Comparison of ENCODE assay signal across 18 mouse cellular contexts in the genomic region with DNA sequence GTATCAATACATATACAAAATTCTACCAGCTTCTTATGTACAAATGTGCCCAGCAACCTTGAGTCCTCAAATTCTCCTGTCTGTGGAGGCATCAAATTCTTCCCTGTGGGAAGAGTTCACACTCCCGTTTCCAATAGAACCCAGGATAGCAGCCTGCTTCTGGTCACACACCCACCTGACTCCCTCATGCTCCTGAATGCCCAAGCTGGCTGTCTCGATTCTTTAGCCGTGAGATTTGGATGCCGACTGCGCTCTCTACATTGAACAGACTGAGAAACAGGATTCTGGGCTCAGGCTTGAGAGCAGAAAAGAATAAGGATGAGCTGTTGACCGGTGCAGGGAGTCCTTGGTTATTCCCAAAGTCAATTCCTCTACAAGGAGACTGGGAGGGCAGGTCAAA. TPM values are rescaled to one million over a fixed set of nuclear protein-coding genes. Genes with fewer than 3 reads are reported as not detected.
DNase-seq lines count a peak whose midpoint lies in the region; ATAC-seq lines count a peak whose summit lies in the region.
"Had no signal": no experiment of that assay in that cellular context is flagged by ENCODE, and none has a peak within 500 bp of the region (broad histone marks: within the 10 kb centered on the region; RNA-seq: fewer than 3 reads in every experiment).

No protein-coding gene starts in this region.

- no peaks in the 10 kb centered on the region for H3K4me1 ChIP-seq in forebrain, embryonic 11.5 days (replicated peaks; ENCODE audit: control insufficient read depth, insufficient read depth, low read length)
- H3K4me1 ChIP-seq in forebrain, embryonic 12.5 days = peaks cover 3% of the 10 kb centered on the region; the same call in 1 of the 2 replicates
- peaks cover 12% of the 10 kb centered on the region for H3K4me1 ChIP-seq in hindbrain, embryonic 10.5 days (replicated peaks)
- H3K4me1 ChIP-seq in hindbrain, embryonic 13.5 days (replicated peaks) = 0 out of 2 replicates have a peak, but pooled peaks cover 5% of the 10 kb centered on the region
- H3K4me1 ChIP-seq: embryonic facial prominence, embryonic 12.5 days had no signal

- H3K4me2 ChIP-seq in forebrain, embryonic 11.5 days (ENCODE audit: low read depth, low read length, severe bottlenecking) = no peak overlapping the region
- no peak overlapping the region for H3K4me2 ChIP-seq in forebrain, embryonic 12.5 days
- H3K4me2 ChIP-seq in hindbrain, embryonic 13.5 days = no peak overlapping the region
- H3K4me2 ChIP-seq: embryonic facial prominence, embryonic 12.5 days had no signal

- no peaks in the 10 kb centered on the region for H3K9me3 ChIP-seq in forebrain, embryonic 11.5 days (ENCODE audit: control insufficient read depth, low read length)
- no peaks in the 10 kb centered on the region for H3K9me3 ChIP-seq in forebrain, embryonic 12.5 days
- no peaks in the 10 kb centered on the region for H3K9me3 ChIP-seq in hindbrain, embryonic 10.5 days
- no peaks in the 10 kb centered on the region for H3K9me3 ChIP-seq in hindbrain, embryonic 13.5 days
- H3K9me3 ChIP-seq: embryonic facial prominence, embryonic 10.5 days; embryonic facial prominence, embryonic 12.5 days had no signal

- H3K9ac ChIP-seq in forebrain, embryonic 11.5 days (ENCODE audit: low read length) = no peak overlapping the region
- no peak overlapping the region for H3K9ac ChIP-seq in forebrain, embryonic 12.5 days
- no peak overlapping the region for H3K9ac ChIP-seq in hindbrain, embryonic 13.5 days
- H3K9ac ChIP-seq: embryonic facial prominence, embryonic 12.5 days; forebrain, postnatal 0 days had no signal

- WGBS in forebrain, embryonic 11.5 days = 75% methylated on average over 6 of the region's 6 CpGs
- 69% methylated on average over 6 of the region's 6 CpGs for WGBS in forebrain, embryonic 12.5 days
- WGBS in hindbrain, embryonic 10.5 days = 79% methylated on average over 6 of the region's 6 CpGs
- WGBS in hindbrain, embryonic 13.5 days = 79% methylated on average over 6 of the region's 6 CpGs

- no peak overlapping the region for H3K27ac ChIP-seq in forebrain, embryonic 11.5 days (ENCODE audit: low read depth, low read length)
- H3K27ac ChIP-seq in forebrain, embryonic 12.5 days = no peak overlapping the region
- H3K27ac ChIP-seq in hindbrain, embryonic 10.5 days = peak overlapping the region; percentile 66; the same call in 1 of the 2 replicates
- no peak overlapping the region for H3K27ac ChIP-seq in hindbrain, embryonic 13.5 days
- H3K27ac ChIP-seq: embryonic facial prominence, embryonic 10.5 days; embryonic facial prominence, embryonic 12.5 days had no signal

- ATAC-seq in forebrain, embryonic 11.5 days (replicated peaks; ENCODE audit: low FRiP score) = no peak
- no peak for ATAC-seq in forebrain, embryonic 12.5 days (ENCODE audit: low FRiP score)
- no peak for ATAC-seq in hindbrain, embryonic 13.5 days (ENCODE audit: low FRiP score)
- ATAC-seq: forebrain, embryonic 14.5 days; forebrain, postnatal 0 days had no signal

- DNase-seq in forebrain, embryonic 11.5 days (ENCODE audit: low spot score) = peak; percentile 44
- no peak for DNase-seq in hindbrain, embryonic 10.5 days (ENCODE audit: low spot score)
- peak; percentile 16 for DNase-seq in brain, adult 2 months (ENCODE audit: low read depth, low spot score)
- no peak for DNase-seq in kidney, postnatal 25 days
- DNase-seq: adrenal gland, adult 2 months; adrenal gland, postnatal 10 days; adrenal gland, postnatal 25 days; cerebellum, adult 11-12 months; cerebellum, adult 2 months; cerebellum, adult 9-10 months; cerebellum, postnatal 10 days; cerebellum, postnatal 25 days; forebrain, postnatal 0 days had no signal

- H3K36me3 ChIP-seq in forebrain, embryonic 11.5 days (ENCODE audit: control insufficient read depth, insufficient read depth, low read length) = no peaks in the 10 kb centered on the region
- H3K36me3 ChIP-seq in forebrain, embryonic 12.5 days (replicated peaks) = no peaks in the 10 kb centered on the region
- no peaks in the 10 kb centered on the region for H3K36me3 ChIP-seq in hindbrain, embryonic 10.5 days
- no peaks in the 10 kb centered on the region for H3K36me3 ChIP-seq in hindbrain, embryonic 13.5 days
- H3K36me3 ChIP-seq: embryonic facial prominence, embryonic 10.5 days; embryonic facial prominence, embryonic 12.5 days had no signal

- H3K4me3 ChIP-seq in forebrain, embryonic 11.5 days (ENCODE audit: low read depth, low read length) = no peak overlapping the region
- no peak overlapping the region for H3K4me3 ChIP-seq in forebrain, embryonic 12.5 days (replicated peaks)
- no peak overlapping the region for H3K4me3 ChIP-seq in hindbrain, embryonic 10.5 days
- H3K4me3 ChIP-seq in hindbrain, embryonic 13.5 days = no peak overlapping the region
- H3K4me3 ChIP-seq: embryonic facial prominence, embryonic 10.5 days; embryonic facial prominence, embryonic 12.5 days had no signal

- H3K27me3 ChIP-seq in forebrain, embryonic 11.5 days (ENCODE audit: control insufficient read depth, insufficient read depth, low read length) = no peaks in the 10 kb centered on the region
- H3K27me3 ChIP-seq in forebrain, embryonic 12.5 days = no peaks in the 10 kb centered on the region
- H3K27me3 ChIP-seq in hindbrain, embryonic 10.5 days (ENCODE audit: insufficient read depth, poor library complexity, severe bottlenecking) = no peaks in the 10 kb centered on the region
- no peaks in the 10 kb centered on the region for H3K27me3 ChIP-seq in hindbrain, embryonic 13.5 days
- H3K27me3 ChIP-seq: embryonic facial prominence, embryonic 12.5 days had no signal

RNA-seq across cellular contexts. Expression of a gene that starts 48.3 kb away (rescaled TPM):
- 0.09 and 0.20 TPM in 2 replicates for polyA plus RNA-seq in forebrain, embryonic 11.5 days (2014; fragmentation: Nextera tagmentation; extraction: Ambion mirVana)
- not detected in 2 replicates for polyA plus RNA-seq in forebrain, embryonic 12.5 days (2016; fragmentation: Nextera tagmentation; extraction: Ambion mirVana)
- polyA plus RNA-seq in hindbrain, embryonic 10.5 days (2016; fragmentation: Nextera tagmentation; extraction: Ambion mirVana) = 0.10 and 0.13 TPM in 2 replicates
- not detected in 2 replicates for polyA plus RNA-seq in hindbrain, embryonic 13.5 days (2015; fragmentation: Nextera tagmentation; extraction: Ambion mirVana)
- polyA plus RNA-seq: adrenal gland, adult 2 months; embryonic facial prominence, embryonic 10.5 days; embryonic facial prominence, embryonic 12.5 days; forebrain, embryonic 14.5 days; forebrain, postnatal 0 days had no signal

Comparison
In these comparisons a context has a peak if more than half of its experiments do, and no peak if none do; other contexts are left out.
1. DNase-seq: peak in forebrain, embryonic 11.5 days (single experiment) and brain, adult 2 months (single experiment); none in hindbrain, embryonic 10.5 days (single experiment) and kidney, postnatal 25 days (0 of 2).